17 mouse cellular contexts compared by ENCODE assay signal in genomic region chr16:9284423-9284822, GRCm38 (mm10).
DNase-seq lines count a peak whose midpoint lies in the region; TF ChIP-seq lines count a peak whose summit lies in the region.
"Had no signal": no experiment of that assay in that cellular context is flagged by ENCODE, and none has a peak within 500 bp of the region (broad histone marks: within the 10 kb centered on the region; RNA-seq: fewer than 3 reads in every experiment).

No protein-coding gene starts in this region.

- H3K4me3 ChIP-seq in ES-Bruce4 (ENCODE audit: low read depth, low read length): no peak overlapping the region
- H3K4me3 ChIP-seq: embryonic facial prominence, embryonic 10.5 days; embryonic facial prominence, embryonic 12.5 days had no signal

- no peaks in the 10 kb centered on the region for H3K27me3 ChIP-seq in ES-Bruce4 (ENCODE audit: control insufficient read depth, insufficient read depth, low read length, poor library complexity, severe bottlenecking)
- H3K27me3 ChIP-seq: CH12.LX; embryonic facial prominence, embryonic 12.5 days had no signal

- TF ChIP-seq POLR2A in ES-Bruce4 (IDR thresholded peaks at IDR 0.05; ENCODE audit: insufficient read depth, low read length): no peak

- no peaks in the 10 kb centered on the region for H3K9me3 ChIP-seq in ES-Bruce4 (replicated peaks; ENCODE audit: control insufficient read depth, insufficient read depth, low read length, poor library complexity, severe bottlenecking)
- H3K9me3 ChIP-seq: embryonic facial prominence, embryonic 10.5 days; embryonic facial prominence, embryonic 12.5 days had no signal

- H3K4me1 ChIP-seq in ES-Bruce4 (ENCODE audit: control insufficient read depth, insufficient read depth, low read length): peaks cover 7% of the 10 kb centered on the region
- H3K4me1 ChIP-seq: embryonic facial prominence, embryonic 12.5 days had no signal

- no peak for TF ChIP-seq CTCF in ES-Bruce4 (IDR thresholded peaks at IDR 0.05; ENCODE audit: low read depth, low read length)

- no peak overlapping the region for H3K9ac ChIP-seq in ES-Bruce4 (ENCODE audit: low read depth, poor library complexity, severe bottlenecking)
- H3K9ac ChIP-seq: embryonic facial prominence, embryonic 12.5 days had no signal

- H3K36me3 ChIP-seq in ES-Bruce4 (ENCODE audit: control insufficient read depth, insufficient read depth, low read length, poor library complexity, severe bottlenecking): no peaks in the 10 kb centered on the region
- H3K36me3 ChIP-seq: embryonic facial prominence, embryonic 10.5 days; embryonic facial prominence, embryonic 12.5 days had no signal

- DNase-seq in ES-CJ7 (ENCODE audit: low read depth, low spot score) (peak; percentile 88), R1 (ENCODE audit: low read depth, low spot score) (peak; percentile 96)
- no peak for DNase-seq in cerebellum, postnatal 25 days
- DNase-seq in B cell, adult 2 months: no peak
- DNase-seq in natural killer cell, adult 2 months (ENCODE audit: low spot score in 2 of 2): no peak
- DNase-seq: adrenal gland, adult 2 months; adrenal gland, postnatal 10 days; adrenal gland, postnatal 25 days; cerebellum, adult 11 months; cerebellum, adult 18-20 months; cerebellum, adult 8-10 months; cerebellum, adult 9-11 months; cerebellum, postnatal 14 days had no signal

- 0 out of 2 replicates have a peak, but pooled peaks have one; percentile 65 for TF ChIP-seq EP300 in ES-Bruce4 (IDR thresholded peaks at IDR 0.05; ENCODE audit: insufficient read depth, low read depth, low read length)

- H3K27ac ChIP-seq in ES-Bruce4 (ENCODE audit: insufficient read depth, low read length): peak overlapping the region; percentile 84
- H3K27ac ChIP-seq: embryonic facial prominence, embryonic 10.5 days; embryonic facial prominence, embryonic 12.5 days had no signal

Comparison
In these comparisons a context has a peak if more than half of its experiments do, and no peak if none do; other contexts are left out.
1. DNase-seq: peak in ES-CJ7 (single experiment) and R1 (single experiment); none in cerebellum, postnatal 25 days (0 of 2), B cell, adult 2 months (0 of 2) and natural killer cell, adult 2 months (0 of 2).